Mouse (Mus musculus) heart, postnatal 10 days (tissue): ENCODE measurements around the gene Tdrd1. TPM values are rescaled to one million over a fixed set of nuclear protein-coding genes. Genes with fewer than 3 reads are reported as not detected.
A peak's percentile ranks its signal among the peaks of the same experiment; 100 is the strongest.

Source experiments
- DNase-seq, 2 experiments: peaks; one replicate each; pipeline ENCODE4 v3.0.0; 2021
- intact Hi-C: fragments of 180-260 bp; cut with DNase I; formaldehyde crosslinking; loops from one replicate; pipeline ENCODE4 v1.15.1; 2025
- total RNA-seq, 2 experiments: library from RNA; stranded (reverse); gene quantifications; 2 replicates each; pipeline ENCODE4 v1.2.3; 2021

Gene Tdrd1
- total RNA-seq, 2 experiments from 2014 or later: 0.07 to 0.10 TPM

GRCm38 (mm10) chr19:56822448-56822836 is 3.6 kb upstream of the Tdrd1 start:
- no peak for DNase-seq
- intact Hi-C loops: no loop called here

- DNase-seq: no peak
These were observed 2.3 kb downstream of the Tdrd1 start for GRCm38 (mm10) chr19:56828305-56828704.

GRCm38 (mm10) chr19:56829267-56829666 is 3.3 kb downstream of the Tdrd1 start:
- DNase-seq: no peak
- intact Hi-C loops: no loop called here

More at GRCm38 (mm10) chr19:56828305-56828704, 2.3 kb downstream of the Tdrd1 start:
- intact Hi-C loops: no loop called here

GRCm38 (mm10) chr19:56830163-56830562 is 4.2 kb downstream of the Tdrd1 start:
- intact Hi-C loops: no loop called here
- no peak for DNase-seq

GRCm38 (mm10) chr19:56835340-56835739 is 9.3 kb downstream of the Tdrd1 start:
- intact Hi-C loops: no loop called here
- DNase-seq: no peak

- intact Hi-C loops: no loop called here
- DNase-seq: peak; percentile 47 to 51
These were observed 13.1 kb downstream of the Tdrd1 start for GRCm38 (mm10) chr19:56838942-56839706.

GRCm38 (mm10) chr19:56842974-56843373 is 17.0 kb downstream of the Tdrd1 start:
- intact Hi-C loops: no loop called here
- no peak for DNase-seq

- intact Hi-C loops: no loop called here
- no peak for DNase-seq
These were observed 26.6 kb downstream of the Tdrd1 start for GRCm38 (mm10) chr19:56852590-56852989.

GRCm38 (mm10) chr19:56856455-56856854 is 30.4 kb downstream of the Tdrd1 start:
- intact Hi-C loops: no loop called here
- DNase-seq: peak in 1 of 2 experiments; percentile 32

GRCm38 (mm10) chr19:56867701-56868100 is 41.7 kb downstream of the Tdrd1 start:
- intact Hi-C loops: no loop called here
- DNase-seq: no peak

- intact Hi-C loops: no loop called here
- no peak for DNase-seq
These were observed 48.0 kb downstream of the Tdrd1 start, which contains the start of gene Vwa2 for GRCm38 (mm10) chr19:56873816-56874600. TSS of gene Vwa2 (plus strand) at chr19:56874249.

- intact Hi-C loops: no loop called here
- no peak for DNase-seq
These were observed 48.7 kb downstream of the Tdrd1 start for GRCm38 (mm10) chr19:56874601-56875315.

GRCm38 (mm10) chr19:56877364-56877763 is 51.4 kb downstream of the Tdrd1 start:
- DNase-seq: no peak

GRCm38 (mm10) chr19:56887879-56888278 is 61.9 kb downstream of the Tdrd1 start:
- intact Hi-C loops: no loop called here
- DNase-seq: no peak

More at GRCm38 (mm10) chr19:56877364-56877763, 51.4 kb downstream of the Tdrd1 start:
- intact Hi-C loops: no loop called here

- intact Hi-C loops: no loop called here
- DNase-seq: no peak
These were observed 62.6 kb downstream of the Tdrd1 start for GRCm38 (mm10) chr19:56888654-56889053.

- no peak for DNase-seq
- intact Hi-C loops: no loop called here
These were observed 65.4 kb downstream of the Tdrd1 start for GRCm38 (mm10) chr19:56891438-56891837.

- intact Hi-C loops: no loop called here
- no peak for DNase-seq
These were observed 66.6 kb downstream of the Tdrd1 start for GRCm38 (mm10) chr19:56892586-56892985.

GRCm38 (mm10) chr19:56893326-56893725 is 67.3 kb downstream of the Tdrd1 start:
- intact Hi-C loops: no loop called here

GRCm38 (mm10) chr19:56897654-56898053 is 71.6 kb downstream of the Tdrd1 start:
- intact Hi-C loops: no loop called here
- no peak for DNase-seq

More at GRCm38 (mm10) chr19:56893326-56893725, 67.3 kb downstream of the Tdrd1 start:
- DNase-seq: no peak

GRCm38 (mm10) chr19:56904095-56904494 is 78.1 kb downstream of the Tdrd1 start:
- intact Hi-C loops: no loop called here
- no peak for DNase-seq

GRCm38 (mm10) chr19:56905395-56905794 is 79.4 kb downstream of the Tdrd1 start:
- intact Hi-C loops: loop anchor here (5.0 kb wide), 2 partner anchors 93 to 483 kb away; no protein-coding TSS in a partner anchor
- DNase-seq: no peak
